Mouse (Mus musculus): ENCODE measurements at regions not wholly inside any gene's neighbourhood (a gene's known extent, or its start where the extent isn't known, plus 50 kb on each side); places are given as distances from the start of the nearest gene placed in this dataset.

DNA sequence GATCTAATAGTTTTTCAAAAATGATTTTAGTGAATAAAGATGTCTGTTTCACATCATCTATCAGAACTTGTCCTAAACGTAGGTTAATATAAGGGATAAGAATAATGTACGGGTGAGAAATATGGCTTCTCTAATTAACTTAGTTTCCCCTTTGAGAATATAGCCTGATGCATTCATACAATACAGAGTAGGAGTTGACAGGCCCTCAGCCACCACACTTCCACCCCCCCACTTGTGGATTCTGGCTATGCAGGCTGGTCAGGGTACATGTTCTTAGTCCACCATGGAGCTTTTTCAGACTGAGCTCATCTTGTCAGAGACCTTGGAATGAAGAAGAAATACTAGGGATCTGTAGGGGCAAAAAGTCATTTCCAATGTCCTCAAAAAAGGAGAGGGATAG lies 80.1 kb downstream of the Anxa1 start:
- DNase-seq (ENCODE audit: low spot score in 2 of 2), result no peak

DNA sequence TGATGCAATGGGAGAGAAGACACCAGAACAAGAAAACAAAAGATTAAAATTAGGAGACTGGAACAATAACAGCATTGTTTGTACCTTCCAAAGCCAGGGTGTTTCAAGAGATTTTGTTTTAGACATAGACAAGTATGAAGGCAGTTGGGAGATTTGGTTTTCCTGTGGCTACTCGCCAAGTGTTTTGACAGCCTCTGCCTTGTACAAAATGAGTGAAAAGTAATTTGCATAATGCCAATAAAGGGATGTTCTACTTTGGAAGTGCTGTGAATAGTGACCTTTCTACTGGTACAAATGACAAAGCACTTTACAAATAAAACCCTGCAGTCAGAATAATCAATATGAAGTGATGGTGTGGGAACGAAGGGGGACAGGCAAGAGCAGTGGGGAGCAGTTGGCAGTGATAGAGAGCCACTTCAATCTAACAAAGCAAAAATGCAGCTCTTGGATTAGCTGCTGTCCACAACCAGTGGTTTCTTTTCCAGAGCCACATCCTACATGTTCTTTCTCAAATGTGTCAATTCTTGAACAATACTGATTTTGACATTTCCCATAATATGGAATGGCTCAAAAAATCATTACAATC lies 90.6 kb downstream of the Anxa1 start:
- DNase-seq (ENCODE audit: low spot score in 2 of 2), result no peak

DNA sequence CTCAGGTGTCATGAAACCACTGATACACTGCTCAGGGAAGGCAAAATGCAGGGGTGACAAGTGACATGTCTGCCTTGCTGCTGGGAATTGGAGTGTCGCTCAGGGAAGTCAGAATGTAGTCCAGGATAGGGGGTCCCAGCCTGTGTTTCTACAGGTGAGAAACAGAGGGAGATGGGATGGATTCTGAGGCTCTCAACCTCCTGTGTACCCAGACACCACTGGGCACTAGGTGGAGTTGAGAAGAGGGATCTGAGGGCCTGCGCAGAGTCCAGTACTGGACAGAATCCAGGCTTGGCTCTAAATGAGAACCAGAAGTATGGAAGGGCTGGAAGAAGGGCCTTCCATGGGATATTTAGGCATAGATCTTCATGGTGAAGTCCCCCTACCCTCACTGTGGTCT lies 92.3 kb downstream of the Anxa1 start:
- no peak for DNase-seq (ENCODE audit: low spot score in 2 of 2)

DNA sequence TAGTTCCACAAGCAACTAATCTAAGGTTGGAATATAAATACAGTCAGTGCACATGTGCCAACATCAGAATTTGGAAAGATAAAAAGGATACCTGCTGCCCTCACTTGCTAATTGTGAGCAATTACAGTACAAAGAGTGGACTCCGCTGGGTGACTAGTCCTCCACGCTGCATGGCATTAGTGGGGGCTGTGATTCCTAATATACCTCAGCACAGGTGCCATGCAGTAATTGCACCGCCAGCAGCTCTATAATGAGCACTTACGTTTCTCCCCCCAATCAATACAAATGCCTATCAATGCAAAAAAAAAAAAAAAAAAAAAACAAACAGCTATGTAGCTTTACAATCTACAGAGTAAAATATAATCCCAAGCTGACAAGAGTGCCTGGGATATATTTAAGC lies 105.6 kb downstream of the Anxa1 start:
- no peak for DNase-seq (ENCODE audit: low spot score in 2 of 2)

DNA sequence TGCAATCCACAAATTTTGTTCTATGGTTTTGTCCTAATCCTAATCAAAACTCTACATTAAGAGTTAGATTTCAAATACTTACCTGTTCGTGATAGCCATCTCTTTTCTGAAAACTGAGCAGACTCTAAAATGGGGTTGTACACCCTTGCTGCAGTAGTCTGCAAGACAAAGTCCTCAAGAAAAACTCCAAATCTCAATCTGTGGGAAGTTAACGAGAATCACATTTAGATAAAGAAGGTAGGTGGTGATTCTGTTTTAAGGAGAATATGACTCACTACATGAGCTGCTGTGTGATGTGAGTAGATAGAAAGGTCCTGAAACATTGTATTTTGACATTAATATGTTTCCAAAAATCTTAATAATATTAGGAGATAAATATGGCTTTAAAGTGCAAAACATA lies 107.6 kb downstream of the Anxa1 start:
- no peak for DNase-seq (ENCODE audit: low spot score in 2 of 2)

DNA sequence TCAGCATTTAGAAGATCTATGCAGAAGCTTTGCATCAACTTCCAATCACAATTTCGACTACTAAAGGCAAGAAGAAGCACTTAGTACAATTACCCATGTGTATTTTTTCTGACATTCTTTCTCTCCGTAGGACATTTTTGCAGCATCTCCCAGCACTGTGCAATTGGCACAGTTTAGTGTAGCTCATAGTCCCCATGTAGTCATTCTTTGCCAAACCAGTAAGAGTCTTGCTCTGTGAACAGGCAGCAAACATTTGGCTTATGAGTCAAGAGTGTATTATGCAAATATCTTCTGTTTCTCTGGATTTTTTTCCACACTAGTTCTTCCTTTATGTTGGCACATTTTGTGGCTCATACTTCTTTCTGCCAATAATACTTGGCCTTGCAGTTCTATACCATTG lies 129.2 kb downstream of the Anxa1 start:
- no peak for DNase-seq (ENCODE audit: low spot score in 2 of 2)

DNA sequence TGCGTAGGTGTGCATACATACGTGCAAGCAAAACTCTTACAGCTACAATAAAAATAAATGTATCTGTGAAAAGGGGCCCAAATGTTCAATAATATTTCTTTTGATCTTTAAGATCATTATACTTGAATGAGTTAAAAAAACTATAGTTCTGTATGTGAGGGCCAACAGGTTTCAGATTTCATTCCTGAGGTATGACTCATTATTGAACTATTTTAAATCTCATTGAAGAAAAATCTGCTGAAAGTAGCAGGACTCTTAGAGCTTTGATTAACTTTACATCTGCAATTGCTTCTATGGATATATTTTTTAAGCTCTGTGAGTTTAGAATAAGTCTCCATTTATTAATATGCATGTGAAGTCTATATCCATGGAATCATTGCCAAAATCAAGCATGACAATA lies 138.6 kb downstream of the Anxa1 start:
- no peak for DNase-seq (ENCODE audit: low spot score in 2 of 2)

DNA sequence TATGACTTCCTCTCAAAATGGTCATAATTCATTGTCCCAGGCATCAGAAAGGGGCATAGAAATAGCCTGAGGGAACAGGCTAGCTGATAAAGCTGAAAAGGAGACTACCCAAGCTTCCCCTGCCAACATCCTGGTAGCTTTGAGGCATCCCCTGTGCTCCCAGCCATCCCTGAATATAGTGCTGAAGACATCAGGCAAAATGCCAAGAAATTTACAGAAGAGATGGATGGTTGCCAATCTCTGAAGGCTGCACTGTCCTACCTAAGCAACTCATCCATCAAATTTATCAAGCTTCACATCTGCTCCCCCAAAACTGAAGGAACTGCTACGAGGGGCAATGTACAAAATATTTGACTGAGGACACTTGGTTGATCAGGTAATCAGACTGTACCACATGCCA lies 146.9 kb downstream of the Anxa1 start:
- no peak for DNase-seq (ENCODE audit: low spot score in 2 of 2)

DNA sequence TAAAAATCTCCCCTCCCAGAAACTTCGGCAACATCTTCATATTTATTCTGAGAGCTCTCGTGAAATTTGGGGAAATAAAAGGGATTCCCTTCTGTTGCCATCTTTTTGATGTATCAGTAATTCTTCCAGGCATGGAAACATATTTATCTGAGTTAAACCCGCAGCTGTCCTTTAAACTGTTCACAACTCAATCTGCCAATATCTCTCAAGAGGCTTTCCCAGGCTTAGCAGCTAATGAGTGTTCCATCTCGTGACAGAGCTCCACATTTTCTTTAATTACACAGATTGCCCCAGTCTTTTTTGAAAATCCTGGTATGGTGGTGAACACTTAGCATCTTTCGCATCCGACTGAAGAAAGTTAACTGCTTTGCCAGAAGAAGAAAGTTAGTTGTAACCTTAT lies 149.5 kb downstream of the Anxa1 start:
- DNase-seq (ENCODE audit: low spot score in 2 of 2), result no peak

DNA sequence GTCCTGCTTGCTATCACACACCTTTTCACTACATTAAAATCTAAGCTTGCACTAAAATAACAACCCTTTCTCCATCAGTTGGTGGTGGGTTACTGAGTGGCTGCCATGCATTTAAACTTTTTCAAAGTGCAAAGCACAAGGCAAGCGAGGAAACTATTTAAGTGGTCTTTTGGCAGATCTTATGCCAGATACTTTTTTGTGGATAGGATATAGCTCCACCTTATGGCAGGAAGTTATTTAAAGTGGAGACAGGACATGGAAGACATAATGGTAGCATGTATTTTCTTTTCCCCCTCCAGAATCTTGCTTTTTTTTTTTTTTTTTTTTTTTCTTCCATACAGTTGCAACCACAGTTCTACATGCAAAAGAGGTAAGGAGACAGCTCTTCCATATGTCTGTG lies 150.3 kb downstream of the Anxa1 start:
- no peak for DNase-seq (ENCODE audit: low spot score in 2 of 2)

DNA sequence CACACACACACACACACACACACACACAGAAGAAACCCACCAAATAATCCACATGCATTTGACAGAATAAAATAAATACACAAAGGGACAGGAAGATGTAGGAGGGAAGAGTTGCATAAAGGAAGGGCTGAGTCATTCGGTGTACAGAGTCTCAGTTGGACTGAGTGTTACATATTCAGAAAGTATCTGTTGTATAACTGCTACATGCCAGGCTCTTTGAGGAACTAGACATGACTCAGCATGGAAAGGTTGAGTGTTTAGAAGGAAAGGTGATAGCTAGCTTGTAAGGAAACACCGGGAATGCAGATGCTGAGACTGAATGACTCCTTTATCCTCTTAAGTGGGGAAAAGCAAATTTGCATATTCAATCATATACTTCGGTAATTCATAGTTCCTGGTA lies 151.3 kb downstream of the Anxa1 start:
- DNase-seq (ENCODE audit: low spot score in 2 of 2), result no peak

DNA sequence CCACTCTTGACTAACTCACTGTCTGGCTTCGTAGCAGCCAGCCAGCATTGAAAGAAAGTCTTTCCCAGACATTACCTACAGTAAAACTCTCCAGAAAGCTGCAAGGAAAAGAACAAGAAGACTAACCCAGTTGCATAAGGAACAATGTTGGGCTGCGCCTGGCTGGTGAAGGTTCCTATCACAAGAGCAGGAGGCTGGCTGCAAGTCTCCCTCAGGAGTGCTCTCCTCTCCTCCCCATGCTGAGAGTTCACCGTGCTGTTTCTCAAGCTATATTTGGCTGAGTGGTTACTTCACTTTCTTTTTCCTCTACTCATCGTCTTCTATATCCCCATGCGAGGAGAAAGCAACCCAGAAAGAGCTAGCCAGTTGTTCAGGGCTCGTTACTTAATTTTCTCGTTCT lies 164.0 kb downstream of the Anxa1 start:
- no peak for DNase-seq (ENCODE audit: low spot score in 2 of 2)

DNA sequence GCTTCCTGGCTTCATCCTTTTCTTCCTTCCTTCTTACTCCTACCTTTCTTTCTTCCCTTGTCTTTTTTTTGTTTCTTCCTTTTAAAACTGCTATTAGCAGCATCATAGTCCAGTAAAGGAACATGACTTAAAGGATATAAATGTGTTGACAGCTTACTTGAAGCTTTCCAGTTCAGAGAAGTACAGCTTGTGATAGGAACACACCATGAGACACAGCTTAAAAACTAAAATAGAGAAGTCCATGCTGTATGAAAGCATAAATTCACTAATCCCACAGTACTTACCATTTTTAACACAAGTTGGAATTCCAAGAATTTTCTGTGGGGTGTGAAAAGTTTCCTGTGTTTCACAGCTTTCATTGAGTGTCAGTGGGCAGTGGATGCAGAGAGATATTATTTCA lies 173.4 kb downstream of the Anxa1 start:
- no peak for DNase-seq (ENCODE audit: low spot score in 2 of 2)

DNA sequence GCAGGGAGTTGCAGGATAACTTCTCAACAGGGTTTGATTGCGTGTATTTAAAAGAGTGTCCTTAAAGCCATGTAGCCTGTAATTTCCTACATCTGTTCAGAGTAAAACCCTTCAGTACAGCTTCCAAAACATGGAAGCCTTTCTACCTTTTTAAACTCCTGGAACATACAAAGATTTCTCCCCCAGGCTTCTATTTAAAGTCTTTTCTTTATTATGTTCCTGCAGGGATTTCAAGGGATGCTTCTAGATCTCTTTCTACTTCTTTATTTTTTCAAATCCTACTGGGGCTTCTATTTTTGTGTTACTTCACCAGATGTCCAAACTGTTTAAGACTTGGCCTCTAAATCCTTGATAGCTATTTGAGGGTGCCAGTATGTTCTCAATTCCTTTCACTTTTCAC lies 196.2 kb downstream of the Anxa1 start:
- no peak for DNase-seq (ENCODE audit: low spot score in 2 of 2)

DNA sequence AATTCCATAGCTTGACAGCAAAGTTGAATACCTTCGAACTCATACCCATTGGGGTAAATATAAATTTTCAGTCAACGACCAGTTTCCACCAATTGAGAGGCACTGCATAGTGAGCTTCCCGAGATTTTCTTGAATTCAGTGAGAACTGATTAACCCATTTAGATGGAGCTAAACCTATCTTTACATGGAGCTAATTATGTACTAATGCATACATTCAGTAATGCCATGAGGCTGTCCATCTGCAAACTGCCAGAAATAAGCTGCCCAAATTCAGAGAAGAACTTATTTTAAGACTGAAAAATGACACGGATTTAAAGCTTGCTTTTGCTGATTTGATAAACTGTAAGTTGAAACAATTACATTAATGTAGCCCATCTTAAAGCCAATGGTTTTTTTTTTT lies 208.9 kb downstream of the Anxa1 start:
- DNase-seq (ENCODE audit: low spot score in 2 of 2), result peak in 1 of 2 experiments; percentile 19

DNA sequence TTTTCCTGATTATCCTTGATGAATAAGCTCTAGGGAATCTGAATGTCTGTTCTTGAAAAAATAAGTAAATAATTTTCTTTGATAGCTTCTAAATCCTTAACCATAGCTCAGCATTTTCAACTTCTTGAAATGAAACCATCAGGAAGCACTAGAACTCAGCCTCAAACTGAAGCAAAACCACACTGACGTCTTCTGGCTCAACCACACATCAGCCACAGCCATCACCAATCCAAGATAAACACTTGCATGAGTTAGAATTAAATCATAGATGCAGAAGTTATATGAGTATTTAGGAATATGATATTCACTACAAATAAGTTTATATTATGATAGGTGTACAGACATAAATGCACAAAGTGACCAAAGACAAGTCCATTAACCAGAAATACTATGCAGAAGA lies 229.2 kb downstream of the Anxa1 start:
- DNase-seq (ENCODE audit: low spot score in 2 of 2), result no peak

DNA sequence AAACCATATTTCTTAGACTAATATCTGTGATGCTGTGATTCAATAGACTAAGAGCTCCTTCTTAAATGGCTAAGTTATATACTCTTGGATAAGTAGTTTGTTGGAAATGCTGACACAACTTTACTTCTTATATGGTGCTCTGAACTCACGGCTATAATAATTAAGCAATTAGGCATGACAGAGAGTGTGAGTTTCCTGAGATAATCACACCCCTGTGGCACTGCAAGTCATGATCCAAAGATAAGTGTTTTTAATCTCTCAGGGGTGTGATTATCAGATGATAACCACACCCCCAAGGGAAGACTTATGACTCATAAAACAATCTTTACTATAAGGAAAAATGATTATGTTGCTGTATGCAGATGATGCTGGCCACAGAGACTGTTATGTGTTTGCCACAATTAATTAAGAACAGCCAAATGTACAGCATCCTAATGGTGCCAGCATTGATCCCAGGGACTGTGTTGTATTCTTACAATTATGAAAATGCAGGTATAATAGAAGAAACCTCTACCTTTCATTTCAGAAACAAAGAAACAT lies 234.3 kb downstream of the Anxa1 start:
- DNase-seq (ENCODE audit: low spot score in 2 of 2), result no peak

DNA sequence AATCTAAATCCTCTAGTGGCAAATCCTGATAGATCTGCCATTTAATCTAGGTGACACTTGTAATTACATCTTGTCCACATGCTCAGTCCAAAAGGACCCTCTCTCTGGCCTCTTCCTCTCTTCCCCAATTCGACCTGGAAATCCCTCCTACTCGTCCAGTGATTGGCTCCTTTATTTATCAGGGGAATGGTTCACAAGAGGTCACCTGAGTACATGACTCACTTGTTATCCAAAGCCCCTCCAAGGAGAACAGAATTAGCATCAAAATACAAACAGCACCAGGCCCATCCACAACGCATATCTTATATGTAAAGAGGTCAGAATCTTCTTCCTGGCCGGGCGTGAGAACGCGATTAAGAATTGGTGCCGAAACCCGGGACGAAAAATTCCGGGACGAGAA lies 251.2 kb downstream of the Anxa1 start:
- no peak for DNase-seq (ENCODE audit: low spot score in 2 of 2)

DNA sequence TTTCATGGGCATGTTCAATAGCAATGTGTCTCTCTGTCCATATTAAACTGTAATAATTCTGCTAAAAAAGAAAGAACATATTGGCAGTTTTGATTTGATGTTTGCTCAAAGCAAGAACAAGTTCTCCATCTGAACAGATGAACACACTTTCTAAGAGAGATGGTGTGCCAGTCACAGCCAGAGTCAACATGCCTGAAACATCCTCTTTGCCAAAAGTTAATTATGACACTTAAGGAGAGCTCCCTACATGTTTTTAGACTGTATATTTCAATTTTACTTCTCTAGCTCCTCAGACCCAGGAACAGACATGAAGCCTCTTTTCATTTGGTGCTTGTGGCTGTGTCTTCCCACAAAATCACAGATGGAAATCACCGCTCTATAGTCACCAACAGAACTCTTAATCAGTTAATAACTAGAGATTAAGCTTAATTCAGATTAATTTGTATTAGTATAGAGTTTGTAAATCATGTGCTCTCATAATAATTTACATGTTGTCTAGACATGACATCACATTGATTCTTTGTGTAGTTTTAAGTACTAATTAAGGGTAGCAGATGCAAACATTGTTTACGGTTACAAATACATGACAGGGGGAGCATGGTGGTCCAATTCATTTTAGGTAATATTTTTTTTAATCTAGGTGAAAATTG lies 267.1 kb downstream of the Anxa1 start:
- DNase-seq (ENCODE audit: low spot score in 2 of 2), result no peak

DNA sequence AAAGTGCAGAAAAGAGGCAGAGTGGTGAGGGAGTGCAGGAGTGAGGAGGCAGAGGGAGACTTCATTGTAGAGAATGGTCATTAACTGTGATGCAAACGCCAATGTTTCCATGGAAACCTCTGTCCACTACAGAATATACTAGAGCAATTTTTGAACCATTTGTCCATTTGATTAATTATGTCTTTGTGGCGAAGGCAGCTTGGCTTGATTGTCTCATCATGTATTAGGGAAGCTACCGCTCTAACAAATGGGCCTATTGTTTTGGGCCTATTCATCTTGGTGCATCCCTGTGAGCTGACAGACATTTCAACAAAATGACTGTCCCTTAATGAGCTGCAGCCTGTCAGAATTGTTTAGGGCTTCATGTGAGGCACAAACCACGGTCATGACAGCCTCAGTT lies 268.3 kb downstream of the Anxa1 start:
- no peak for DNase-seq (ENCODE audit: low spot score in 2 of 2)

DNA sequence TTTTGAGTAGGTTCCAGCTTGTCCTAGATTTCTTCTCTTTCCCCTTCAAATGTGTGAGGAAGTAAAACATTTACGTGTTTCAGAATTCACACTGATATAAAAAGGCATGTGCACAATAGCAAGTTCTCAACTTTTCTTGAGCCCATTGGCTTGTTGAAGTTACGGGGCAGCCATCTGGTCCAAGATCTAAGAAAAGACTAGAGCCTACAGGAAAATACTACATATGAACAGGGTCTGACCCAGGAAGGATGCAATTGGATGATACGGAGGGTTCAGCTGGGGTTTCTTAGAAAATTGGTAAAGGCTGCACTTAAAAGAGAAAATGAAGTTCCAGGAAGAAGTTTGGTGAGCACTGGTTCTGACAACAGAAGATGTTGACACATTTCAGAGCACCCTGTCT lies 276.5 kb downstream of the Anxa1 start:
- DNase-seq (ENCODE audit: low spot score in 2 of 2), result peak; percentile 1 to 36
